Mouse (Mus musculus) embryonic facial prominence, embryonic 11.5 days (tissue): ENCODE data around the gene Dynll2. TPM values are rescaled to one million over a fixed set of nuclear protein-coding genes. Genes with fewer than 3 reads are reported as not detected.
"Not testable (repeated sequence)": the region's sequence is repeated elsewhere in the genome, so short reads cannot be mapped to it uniquely, and the experiment has no call there.

Source experiments
- ATAC-seq: fragments of 200-750 bp; cut with Nextera tagmentation; replicated peaks from 2 replicates; pipeline ENCODE4 v1.8.0; 2017; ENCODE audit warnings: low read depth; ENCODE audit not compliant: insufficient number of reproducible peaks, low FRiP score, low TSS enrichment
- DNase-seq: peaks from one replicate; pipeline ENCODE4 v3.0.0-alpha.2; 2015; ENCODE audit warnings: low spot score
- H3K27ac ChIP-seq: fragments of 300-500 bp; sonication (generic); replicated peaks from 2 replicates; pipeline ENCODE4 v1.5.1; 2014; ENCODE audit warnings: mild to moderate bottlenecking, low read depth, low read length, control low read depth
- H3K27me3 ChIP-seq: fragments of 300-500 bp; sonication (generic); 2 replicates; pipeline ENCODE4 v1.6.1; 2014; ENCODE audit warnings: mild to moderate bottlenecking, low read length, moderate library complexity, mixed read lengths; ENCODE audit not compliant: control insufficient read depth, insufficient read depth
- H3K36me3 ChIP-seq: fragments of 300-500 bp; sonication (generic); replicated peaks from 2 replicates; pipeline ENCODE4 v1.6.1; 2014; ENCODE audit warnings: low read depth, mild to moderate bottlenecking, low read length, moderate library complexity, mixed read lengths; ENCODE audit not compliant: control insufficient read depth, insufficient read depth
- H3K4me1 ChIP-seq: fragments of 300-500 bp; sonication (generic); 2 replicates; pipeline ENCODE4 v1.6.1; 2014; ENCODE audit warnings: low read length, mixed read lengths; ENCODE audit not compliant: control insufficient read depth, insufficient read depth
- H3K4me2 ChIP-seq: fragments of 300-500 bp; sonication (generic); 2 replicates; pipeline ENCODE4 v1.6.1; 2014; ENCODE audit warnings: low read depth, mild to moderate bottlenecking, control low read depth, low read length, moderate library complexity
- H3K4me3 ChIP-seq: fragments of 300-500 bp; sonication (generic); 2 replicates; pipeline ENCODE4 v1.5.1; 2014; ENCODE audit warnings: low read depth, low read length, control low read depth
- H3K9ac ChIP-seq: fragments of 300-500 bp; sonication (generic); replicated peaks from 2 replicates; pipeline ENCODE4 v1.6.1; 2014; ENCODE audit warnings: mild to moderate bottlenecking, control low read depth, low read length
- H3K9me3 ChIP-seq: fragments of 300-500 bp; sonication (generic); replicated peaks from 2 replicates; pipeline ENCODE4 v1.6.1; 2016; ENCODE audit warnings: mild to moderate bottlenecking, low read length, inconsistent platforms, mixed read lengths; ENCODE audit not compliant: control insufficient read depth
- WGBS: fragments of 180-500 bp; shearing (Covaris S2); extraction: QIAGEN DNeasy Blood & Tissue Kit; methylation state at CpG from one replicate; pipeline ENCODE4 v1.1.7; 2014; 5-methylcytosine and 5-hydroxymethylcytosine counted together
- polyA plus RNA-seq: library from polyadenylated mRNA; unstranded; fragments of >200 nt; fragmentation: Nextera tagmentation; extraction: Ambion mirVana; gene quantifications from 2 replicates; pipeline ENCODE4 v1.2.1, GENCODE M21; 2014

Dynll2 gene
- polyA plus RNA-seq, 1 experiment from 2014 or later: 16.0 TPM

GRCm38 (mm10) chr11:87985643-87986042 lies 1.7 kb downstream of the Dynll2 start:
- DNase-seq: no peak
- H3K36me3 ChIP-seq: peaks cover 4% of the 10 kb centered on the region; the same call in 1 of the 2 replicates
- WGBS: 56% methylated on average over 9 of the region's 9 CpGs
- ATAC-seq: no peak
- H3K4me1 ChIP-seq: no peaks in the 10 kb centered on the region
- H3K4me2 ChIP-seq: peak overlapping the region; percentile 73
- no peaks in the 10 kb centered on the region for H3K9me3 ChIP-seq
- H3K4me3 ChIP-seq: peak overlapping the region; percentile 100
- no peaks in the 10 kb centered on the region for H3K27me3 ChIP-seq
- no peak overlapping the region for H3K9ac ChIP-seq
- no peak overlapping the region for H3K27ac ChIP-seq

GRCm38 (mm10) chr11:87984571-87984970 lies 2.8 kb downstream of the Dynll2 start:
- no peak overlapping the region for H3K27ac ChIP-seq
- H3K4me3 ChIP-seq: no peak overlapping the region
- ATAC-seq (no peak), DNase-seq (no peak)
- peaks cover 4% of the 10 kb centered on the region for H3K36me3 ChIP-seq
- no peaks in the 10 kb centered on the region for H3K9me3 ChIP-seq
- no peak overlapping the region for H3K9ac ChIP-seq
- no peaks in the 10 kb centered on the region for H3K27me3 ChIP-seq
- H3K4me2 ChIP-seq: no peak overlapping the region
- 87% methylated on average over 3 of the region's 3 CpGs for WGBS
- H3K4me1 ChIP-seq: no peaks in the 10 kb centered on the region

- Histone ChIP-seq H3K27me3 (no peaks in the 10 kb centered on the region), H3K27ac (no peak overlapping the region), H3K4me2 (no peak overlapping the region), H3K9me3 (no peaks in the 10 kb centered on the region), H3K36me3 (peaks cover 7% of the 10 kb centered on the region), H3K4me1 (no peaks in the 10 kb centered on the region), H3K9ac (no peak overlapping the region), H3K4me3 (no peak overlapping the region)
- WGBS: 89% methylated on average over 4 of the region's 4 CpGs
- ATAC-seq (no peak), DNase-seq (no peak)
These were observed 8.4 kb downstream of the Dynll2 start for GRCm38 (mm10) chr11:87978905-87979304.

- DNase-seq, H3K9me3 ChIP-seq, H3K27ac ChIP-seq, H3K9ac ChIP-seq, H3K4me3 ChIP-seq, H3K27me3 ChIP-seq, H3K4me1 ChIP-seq, H3K36me3 ChIP-seq, H3K4me2 ChIP-seq, ATAC-seq: not testable (repeated sequence)
- WGBS: 86% methylated on average over 8 of the region's 8 CpGs
These were observed 10.3 kb downstream of the Dynll2 start for GRCm38 (mm10) chr11:87977021-87977420.

GRCm38 (mm10) chr11:87974477-87975181 lies 12.7 kb downstream of the Dynll2 start:
- 18% methylated on average over 11 of the region's 11 CpGs for WGBS
- H3K27ac ChIP-seq: no peak overlapping the region
- peak; percentile 79 for DNase-seq
- no peak overlapping the region for H3K9ac ChIP-seq
- ATAC-seq: peak; percentile 45; the same call in 1 of the 2 replicates
- H3K27me3 ChIP-seq: no peaks in the 10 kb centered on the region
- no peak overlapping the region for H3K4me3 ChIP-seq
- H3K4me2 ChIP-seq: no peak overlapping the region
- no peaks in the 10 kb centered on the region for H3K9me3 ChIP-seq
- H3K36me3 ChIP-seq: peaks cover 3% of the 10 kb centered on the region
- no peaks in the 10 kb centered on the region for H3K4me1 ChIP-seq

GRCm38 (mm10) chr11:87973559-87974305 lies 13.6 kb downstream of the Dynll2 start:
- no peak overlapping the region for H3K27ac ChIP-seq

GRCm38 (mm10) chr11:87972829-87973228 lies 14.5 kb downstream of the Dynll2 start:
- Histone ChIP-seq H3K27me3 (no peaks in the 10 kb centered on the region), H3K27ac (no peak overlapping the region), H3K4me2 (no peak overlapping the region), H3K4me3 (no peak overlapping the region), H3K9ac (no peak overlapping the region), H3K9me3 (no peaks in the 10 kb centered on the region), H3K36me3 (no peaks in the 10 kb centered on the region), H3K4me1 (no peaks in the 10 kb centered on the region)
- WGBS: 80% methylated on average over 6 of the region's 6 CpGs
- ATAC-seq (no peak), DNase-seq (no peak)

More at GRCm38 (mm10) chr11:87973559-87974305, 13.6 kb downstream of the Dynll2 start:
- Histone ChIP-seq H3K27me3 (no peaks in the 10 kb centered on the region), H3K9me3 (no peaks in the 10 kb centered on the region), H3K4me3 (no peak overlapping the region), H3K4me1 (no peaks in the 10 kb centered on the region), H3K36me3 (peaks cover 2% of the 10 kb centered on the region; the same call in 1 of the 2 replicates), H3K9ac (no peak overlapping the region), H3K4me2 (no peak overlapping the region)
- WGBS: 52% methylated on average over 10 of the region's 10 CpGs
- no peak for ATAC-seq
- no peak for DNase-seq
